Mouse (Mus musculus): Measurements from ENCODE around the gene Cops9. TPM values are rescaled to one million over a fixed set of nuclear protein-coding genes. Genes with fewer than 3 reads are reported as not detected.

Gene Cops9
- polyA plus RNA-seq (2012; rRNA removed): 33.6 and 35.5 TPM in 2 replicates

GRCm38 (mm10) chr1:92641514-92642272 is at the start of gene Cops9:
Cops9 (minus strand) TSS chr1:92641985.

GRCm38 (mm10) chr1:92648673-92649072 is 6.9 kb upstream of the Cops9 start, which contains the start of gene Otos:
Otos (minus strand) TSS chr1:92648841.

GRCm38 (mm10) chr1:92617488-92617887 is 24.3 kb downstream of the Cops9 start, which contains the start of gene Olfr12:
Olfr12 (plus strand) TSS chr1:92617788.

GRCm38 (mm10) chr1:92605482-92605881 is 36.3 kb downstream of the Cops9 start, which contains the start of gene Olfr1410:
Olfr1410 (plus strand) TSS chr1:92605782.

GRCm38 (mm10) chr1:92594111-92594510 is 47.7 kb downstream of the Cops9 start, which contains the start of gene Olfr1411:
Olfr1411 (plus strand) TSS chr1:92594411.

Other genes with a start within 250 kb of the Cops9 start
- gene Ndufa10, start 168.1 kb downstream of the Cops9 start, polyA plus RNA-seq (2012; rRNA removed): 47.4 and 57.1 TPM in 2 replicates
- gene Olfr1416, start 156.9 kb downstream of the Cops9 start, polyA plus RNA-seq (2012; rRNA removed): not detected in 2 replicates
- gene Olfr1415, start 145.9 kb downstream of the Cops9 start, polyA plus RNA-seq (2012; rRNA removed): not detected in 2 replicates
- not detected in 2 replicates for gene Olfr1414, start 123.3 kb downstream of the Cops9 start, polyA plus RNA-seq (2012; rRNA removed)
- not detected in 2 replicates for gene Olfr1413, start 70.7 kb downstream of the Cops9 start, polyA plus RNA-seq (2012; rRNA removed)
- not detected in 2 replicates for gene Olfr1412, start 56.2 kb downstream of the Cops9 start, polyA plus RNA-seq (2012; rRNA removed)
- gene Olfr1411, start 47.6 kb downstream of the Cops9 start, polyA plus RNA-seq (2012; rRNA removed): not detected in 2 replicates
- not detected in 2 replicates for gene Olfr1410, start 36.2 kb downstream of the Cops9 start, polyA plus RNA-seq (2012; rRNA removed)
- not detected in 2 replicates for gene Olfr12, start 24.2 kb downstream of the Cops9 start, polyA plus RNA-seq (2012; rRNA removed)
- gene Otos, start 6.9 kb upstream of the Cops9 start, polyA plus RNA-seq (2012; rRNA removed): not detected in 2 replicates
- gene Gpc1, start 189.7 kb upstream of the Cops9 start, polyA plus RNA-seq (2012; rRNA removed): 13.6 and 15.3 TPM in 2 replicates